Mouse (Mus musculus): Measurements from ENCODE around the gene Gatad2b. TPM values are rescaled to one million over a fixed set of nuclear protein-coding genes. Genes with fewer than 3 reads are reported as not detected.

Gene Gatad2b
- polyA plus RNA-seq, 1 experiment from 2014 or later: 4.7 TPM

DNA sequence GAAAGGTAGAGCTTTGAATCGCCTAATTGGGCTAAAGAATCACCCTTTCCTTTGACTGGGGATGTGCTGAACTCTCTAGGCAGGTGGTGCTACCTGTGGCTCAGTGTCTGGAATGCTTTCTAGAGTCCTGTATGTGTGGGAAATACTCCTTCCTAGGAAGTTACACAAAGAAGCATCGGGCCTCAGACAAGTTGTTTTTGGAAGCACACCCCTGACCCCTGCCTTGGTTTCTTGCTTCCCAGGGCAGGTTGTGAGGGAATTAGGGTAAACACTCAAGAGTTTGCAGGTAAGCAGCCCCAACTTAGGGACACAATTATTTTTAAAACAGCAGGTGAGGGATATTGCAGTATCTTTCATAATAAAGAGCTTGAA is 37.8 kb upstream of the Gatad2b start:
- Histone ChIP-seq H3K4me1 (replicated peaks; ENCODE audit: control insufficient read depth, insufficient read depth, low read length) (0 out of 2 replicates have a peak, but pooled peaks cover 4% of the 10 kb centered on the region), H3K9ac (ENCODE audit: low read depth, low read length) (peak overlapping the region; percentile 85; the same call in 1 of the 2 replicates), H3K27ac (ENCODE audit: low read depth, low read length) (0 out of 2 replicates have a peak overlapping the region, but pooled peaks have one; percentile 81), H3K4me2 (replicated peaks; ENCODE audit: low read depth) (peak overlapping the region; percentile 74), H3K36me3 (ENCODE audit: control insufficient read depth, insufficient read depth) (peaks cover 40% of the 10 kb centered on the region), H3K9me3 (ENCODE audit: control insufficient read depth) (no peaks in the 10 kb centered on the region), H3K27me3 (replicated peaks; ENCODE audit: control insufficient read depth, insufficient read depth, low read length) (no peaks in the 10 kb centered on the region), H3K4me3 (ENCODE audit: low read depth, low read length) (peak overlapping the region; percentile 91)
- TF ChIP-seq CTCF (IDR thresholded peaks at IDR 0.05; ENCODE audit: low read depth): no peak
- ATAC-seq: no peak
- WGBS: 8% methylated on average over 2 of the region's 2 CpGs

- Histone ChIP-seq H3K4me2 (replicated peaks; ENCODE audit: low read depth) (no peak overlapping the region), H3K9me3 (ENCODE audit: control insufficient read depth) (no peaks in the 10 kb centered on the region), H3K36me3 (ENCODE audit: control insufficient read depth, insufficient read depth) (peaks cover 40% of the 10 kb centered on the region), H3K9ac (ENCODE audit: low read depth, low read length) (no peak overlapping the region), H3K4me1 (replicated peaks; ENCODE audit: control insufficient read depth, insufficient read depth, low read length) (0 out of 2 replicates have a peak, but pooled peaks cover 4% of the 10 kb centered on the region), H3K4me3 (ENCODE audit: low read depth, low read length) (no peak overlapping the region), H3K27me3 (replicated peaks; ENCODE audit: control insufficient read depth, insufficient read depth, low read length) (no peaks in the 10 kb centered on the region), H3K27ac (ENCODE audit: low read depth, low read length) (no peak overlapping the region)
- WGBS: 90% methylated on average over 14 of the region's 14 CpGs
- no peak for TF ChIP-seq CTCF (IDR thresholded peaks at IDR 0.05; ENCODE audit: low read depth)
- ATAC-seq: no peak
These were observed 37.1 kb upstream of the Gatad2b start for GRCm38 (mm10) chr3:90255784-90256353.

DNA sequence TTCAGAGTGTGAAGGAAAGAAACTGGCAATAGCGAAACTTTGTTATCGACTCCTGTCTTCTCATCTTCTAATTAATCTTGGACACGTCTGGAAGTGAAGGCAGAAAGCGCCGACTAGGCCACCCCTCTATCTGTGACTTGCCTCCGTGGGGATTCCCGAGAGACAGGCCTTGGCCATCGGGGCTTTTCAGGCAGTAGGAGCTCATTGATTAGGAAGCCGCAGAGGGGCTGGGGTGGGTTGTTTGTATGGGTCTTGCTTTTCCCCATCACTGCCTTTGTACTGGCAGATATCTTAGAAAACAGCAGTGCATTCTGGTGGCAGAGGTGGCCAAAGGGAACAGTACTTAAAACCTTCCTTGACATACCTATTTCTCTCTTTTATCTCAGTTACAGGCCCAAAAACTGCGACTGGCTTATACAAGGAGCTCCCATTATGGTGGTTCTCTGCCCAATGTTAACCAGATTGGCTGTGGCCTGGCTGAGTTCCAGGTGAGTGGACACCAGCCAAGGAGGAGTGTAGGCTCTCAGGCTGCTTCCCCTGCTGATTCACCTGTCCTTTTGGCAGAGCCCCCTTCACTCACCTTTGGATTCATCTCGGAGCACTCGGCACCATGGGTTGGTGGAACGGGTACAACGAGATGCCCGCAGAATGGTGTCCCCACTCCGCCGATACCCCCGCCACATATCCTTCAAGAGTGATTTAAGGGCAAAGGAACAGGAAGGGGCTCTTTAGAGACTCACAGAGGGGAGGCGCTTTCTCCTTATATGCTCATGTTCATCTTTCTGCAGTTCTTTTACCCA is 36.0 kb upstream of the Gatad2b start:
- Histone ChIP-seq H3K9me3 (ENCODE audit: control insufficient read depth) (no peaks in the 10 kb centered on the region), H3K27ac (ENCODE audit: low read depth, low read length) (no peak overlapping the region), H3K4me3 (ENCODE audit: low read depth, low read length) (no peak overlapping the region), H3K36me3 (ENCODE audit: control insufficient read depth, insufficient read depth) (peaks cover 41% of the 10 kb centered on the region), H3K4me1 (replicated peaks; ENCODE audit: control insufficient read depth, insufficient read depth, low read length) (0 out of 2 replicates have a peak, but pooled peaks cover 4% of the 10 kb centered on the region), H3K4me2 (replicated peaks; ENCODE audit: low read depth) (no peak overlapping the region), H3K9ac (ENCODE audit: low read depth, low read length) (no peak overlapping the region), H3K27me3 (replicated peaks; ENCODE audit: control insufficient read depth, insufficient read depth, low read length) (no peaks in the 10 kb centered on the region)
- no peak for ATAC-seq
- no peak for TF ChIP-seq CTCF (IDR thresholded peaks at IDR 0.05; ENCODE audit: low read depth)
- WGBS: 91% methylated on average over 19 of the region's 19 CpGs

DNA sequence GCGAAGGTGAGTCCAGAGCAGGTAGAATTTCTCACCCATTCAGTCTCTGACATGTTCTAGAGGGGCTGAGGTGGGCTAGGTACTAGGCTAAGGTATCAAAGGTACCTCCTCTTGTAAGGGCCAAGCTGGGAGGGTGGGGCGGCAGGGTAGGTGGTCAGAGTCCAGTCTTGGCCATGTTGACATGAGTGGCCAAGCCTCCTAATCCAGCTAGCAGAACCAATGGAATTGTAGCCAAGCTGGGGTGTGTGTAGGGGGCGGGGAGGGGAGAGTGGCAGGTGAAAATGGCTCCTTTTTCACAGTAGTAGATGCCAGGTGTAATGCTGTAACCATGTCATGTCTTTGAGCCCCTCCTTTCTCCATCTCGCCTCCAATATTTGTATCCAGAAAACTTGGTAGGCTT is 34.5 kb upstream of the Gatad2b start:
- Histone ChIP-seq H3K9me3 (ENCODE audit: control insufficient read depth) (no peaks in the 10 kb centered on the region), H3K36me3 (ENCODE audit: control insufficient read depth, insufficient read depth) (peaks cover 57% of the 10 kb centered on the region), H3K9ac (ENCODE audit: low read depth, low read length) (no peak overlapping the region), H3K27me3 (replicated peaks; ENCODE audit: control insufficient read depth, insufficient read depth, low read length) (no peaks in the 10 kb centered on the region), H3K27ac (ENCODE audit: low read depth, low read length) (no peak overlapping the region), H3K4me1 (replicated peaks; ENCODE audit: control insufficient read depth, insufficient read depth, low read length) (0 out of 2 replicates have a peak, but pooled peaks cover 4% of the 10 kb centered on the region), H3K4me3 (ENCODE audit: low read depth, low read length) (no peak overlapping the region), H3K4me2 (replicated peaks; ENCODE audit: low read depth) (no peak overlapping the region)
- 67% methylated on average over 4 of the region's 4 CpGs for WGBS
- TF ChIP-seq CTCF (IDR thresholded peaks at IDR 0.05; ENCODE audit: low read depth): no peak
- no peak for ATAC-seq

GRCm38 (mm10) chr3:90263121-90263771 is 29.7 kb upstream of the Gatad2b start:
- 95% methylated on average over 5 of the region's 5 CpGs for WGBS
- H3K9ac ChIP-seq (ENCODE audit: low read depth, low read length): no peak overlapping the region
- no peaks in the 10 kb centered on the region for H3K27me3 ChIP-seq (replicated peaks; ENCODE audit: control insufficient read depth, insufficient read depth, low read length)
- H3K4me3 ChIP-seq (ENCODE audit: low read depth, low read length): no peak overlapping the region
- no peak overlapping the region for H3K4me2 ChIP-seq (replicated peaks; ENCODE audit: low read depth)
- no peaks in the 10 kb centered on the region for H3K9me3 ChIP-seq (ENCODE audit: control insufficient read depth)
- H3K36me3 ChIP-seq (ENCODE audit: control insufficient read depth, insufficient read depth): peaks cover 53% of the 10 kb centered on the region
- TF ChIP-seq CTCF (IDR thresholded peaks at IDR 0.05; ENCODE audit: low read depth): no peak
- ATAC-seq: no peak
- no peak overlapping the region for H3K27ac ChIP-seq (ENCODE audit: low read depth, low read length)
- H3K4me1 ChIP-seq (replicated peaks; ENCODE audit: control insufficient read depth, insufficient read depth, low read length): no peaks in the 10 kb centered on the region; the same call in 1 of the 2 replicates

DNA sequence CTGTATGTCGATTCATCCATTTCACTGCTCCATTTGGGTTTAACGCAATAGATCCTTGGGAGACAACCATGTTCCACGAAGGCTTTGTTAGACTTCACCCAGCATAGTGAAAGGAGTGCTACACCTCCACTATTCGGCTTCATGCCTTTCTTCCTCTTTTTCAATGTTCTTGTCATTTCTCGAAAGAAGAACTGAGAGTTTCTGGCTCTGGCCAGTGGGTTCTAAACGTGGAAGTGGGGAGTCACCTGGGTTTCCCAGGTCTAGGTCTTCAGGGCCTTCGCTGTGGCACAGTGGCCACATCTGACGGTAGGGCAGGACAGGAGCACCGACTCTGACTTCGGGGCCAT is 28.3 kb upstream of the Gatad2b start:
- no peaks in the 10 kb centered on the region; the same call in 1 of the 2 replicates for H3K4me1 ChIP-seq (replicated peaks; ENCODE audit: control insufficient read depth, insufficient read depth, low read length)
- 0 out of 2 replicates have a peak overlapping the region, but pooled peaks have one; percentile 94 for H3K27ac ChIP-seq (ENCODE audit: low read depth, low read length)
- H3K9ac ChIP-seq (ENCODE audit: low read depth, low read length): peak overlapping the region; percentile 80; the same call in 1 of the 2 replicates
- peak overlapping the region; percentile 84 for H3K4me2 ChIP-seq (replicated peaks; ENCODE audit: low read depth)
- no peaks in the 10 kb centered on the region for H3K27me3 ChIP-seq (replicated peaks; ENCODE audit: control insufficient read depth, insufficient read depth, low read length)
- no peaks in the 10 kb centered on the region for H3K9me3 ChIP-seq (ENCODE audit: control insufficient read depth)
- H3K4me3 ChIP-seq (ENCODE audit: low read depth, low read length): peak overlapping the region; percentile 69
- 34% methylated on average over 10 of the region's 10 CpGs for WGBS
- no peak for TF ChIP-seq CTCF (IDR thresholded peaks at IDR 0.05; ENCODE audit: low read depth)
- no peak for ATAC-seq
- peaks cover 42% of the 10 kb centered on the region for H3K36me3 ChIP-seq (ENCODE audit: control insufficient read depth, insufficient read depth)
